Mouse (Mus musculus): ENCODE data around the gene Chic1.

The Chic1 gene

GRCm38 (mm10) chrX:103356287-103356686 lies at the start of gene Chic1:
Gene Chic1, plus strand, starts transcription at chrX:103356476.
- peak; percentile 75 to 81 for DNase-seq

- DNase-seq, result no peak
Observed at GRCm38 (mm10) chrX:103308262-103308661, 48.0 kb upstream of the Chic1 start.

GRCm38 (mm10) chrX:103311723-103312122 lies 44.6 kb upstream of the Chic1 start:
- no peak for DNase-seq

GRCm38 (mm10) chrX:103314146-103314545 lies 42.1 kb upstream of the Chic1 start:
- DNase-seq, result no peak

GRCm38 (mm10) chrX:103321146-103321545 lies 35.1 kb upstream of the Chic1 start, which contains the start of gene Cdx4:
Gene Cdx4, plus strand, starts transcription at chrX:103321398.
- DNase-seq, result no peak

GRCm38 (mm10) chrX:103325900-103326299 lies 30.4 kb upstream of the Chic1 start:
- DNase-seq, result no peak

- DNase-seq, result no peak
Observed at GRCm38 (mm10) chrX:103329386-103329785, 26.9 kb upstream of the Chic1 start.

- DNase-seq, result no peak
Observed at GRCm38 (mm10) chrX:103331125-103331858, 25.0 kb upstream of the Chic1 start.

GRCm38 (mm10) chrX:103341369-103342113 lies 14.7 kb upstream of the Chic1 start:
- DNase-seq, result no peak

GRCm38 (mm10) chrX:103355784-103356183 lies 492 bp upstream of the Chic1 start:
- DNase-seq, result no peak

GRCm38 (mm10) chrX:103356761-103357236 lies 523 bp downstream of the Chic1 start:
- peak in 1 of 2 experiments; percentile 16 for DNase-seq

- no peak for DNase-seq
Observed at GRCm38 (mm10) chrX:103366201-103366600, 9.9 kb downstream of the Chic1 start.

- no peak for DNase-seq
Observed at GRCm38 (mm10) chrX:103368650-103369049, 12.4 kb downstream of the Chic1 start.

- no peak for DNase-seq
Observed at GRCm38 (mm10) chrX:103371221-103371620, 14.9 kb downstream of the Chic1 start.

GRCm38 (mm10) chrX:103371627-103372026 lies 15.4 kb downstream of the Chic1 start:
- DNase-seq, result no peak

- peak in 1 of 2 experiments; percentile 19 for DNase-seq
Observed at GRCm38 (mm10) chrX:103374250-103374649, 18.0 kb downstream of the Chic1 start.

- no peak for DNase-seq
Observed at GRCm38 (mm10) chrX:103384528-103384927, 28.3 kb downstream of the Chic1 start.

GRCm38 (mm10) chrX:103388131-103388530 lies 31.9 kb downstream of the Chic1 start:
- no peak for DNase-seq

GRCm38 (mm10) chrX:103393841-103394240 lies 37.6 kb downstream of the Chic1 start:
- no peak for DNase-seq

- DNase-seq, result peak; percentile 5 to 20
Observed at GRCm38 (mm10) chrX:103405021-103405420, 48.7 kb downstream of the Chic1 start.

GRCm38 (mm10) chrX:103414167-103414566 lies 57.9 kb downstream of the Chic1 start, which contains the start of gene Tsx:
Gene Tsx, plus strand, starts transcription at chrX:103414467.
- no peak for DNase-seq

- no peak for DNase-seq
Observed at GRCm38 (mm10) chrX:103421710-103422109, 65.4 kb downstream of the Chic1 start, which contains the start of gene Gm26992. Gene Gm26992, plus strand, starts transcription at chrX:103422010.

- DNase-seq, result peak in 1 of 2 experiments; percentile 17
Observed at GRCm38 (mm10) chrX:103427677-103428076, 71.4 kb downstream of the Chic1 start.

- no peak for DNase-seq
Observed at GRCm38 (mm10) chrX:103432293-103432692, 76.0 kb downstream of the Chic1 start.

Data from lung, postnatal 4 days (tissue).